Mouse (Mus musculus): ENCODE measurements around the gene Prkg1.
A peak's percentile ranks its signal among the peaks of the same experiment; 100 is the strongest.

The Prkg1 gene

GRCm38 (mm10) chr19:31746635-31747034 is 18.2 kb downstream of the Prkg1 start:
- DNase-seq (ENCODE audit: low read depth, low spot score): peak; percentile 16

- DNase-seq (ENCODE audit: low read depth, low spot score): no peak
Measured at GRCm38 (mm10) chr19:31743241-31744045, 21.4 kb downstream of the Prkg1 start.

GRCm38 (mm10) chr19:31714900-31715299 is 49.9 kb downstream of the Prkg1 start:
- no peak for DNase-seq (ENCODE audit: low read depth, low spot score)

GRCm38 (mm10) chr19:31714418-31714817 is 50.4 kb downstream of the Prkg1 start:
- DNase-seq (ENCODE audit: low read depth, low spot score): no peak

GRCm38 (mm10) chr19:31713321-31713720 is 51.5 kb downstream of the Prkg1 start:
- DNase-seq (ENCODE audit: low read depth, low spot score): no peak

- no peak for DNase-seq (ENCODE audit: low read depth, low spot score)
Measured at GRCm38 (mm10) chr19:31710336-31710735, 54.5 kb downstream of the Prkg1 start.

- DNase-seq (ENCODE audit: low read depth, low spot score): peak; percentile 1
Measured at GRCm38 (mm10) chr19:31703991-31704390, 60.8 kb downstream of the Prkg1 start.

GRCm38 (mm10) chr19:31698916-31699315 is 65.9 kb downstream of the Prkg1 start:
- DNase-seq (ENCODE audit: low read depth, low spot score): no peak

GRCm38 (mm10) chr19:31680821-31681220 is 84.0 kb downstream of the Prkg1 start:
- no peak for DNase-seq (ENCODE audit: low read depth, low spot score)

- DNase-seq (ENCODE audit: low read depth, low spot score): no peak
Measured at GRCm38 (mm10) chr19:31678324-31678723, 86.5 kb downstream of the Prkg1 start.

- no peak for DNase-seq (ENCODE audit: low read depth, low spot score)
Measured at GRCm38 (mm10) chr19:31671726-31672125, 93.1 kb downstream of the Prkg1 start.

GRCm38 (mm10) chr19:31665007-31665406 is 99.8 kb downstream of the Prkg1 start:
- no peak for DNase-seq (ENCODE audit: low read depth, low spot score)

GRCm38 (mm10) chr19:31664159-31664991 is 100.5 kb downstream of the Prkg1 start:
- no peak for DNase-seq (ENCODE audit: low read depth, low spot score)

GRCm38 (mm10) chr19:31663437-31664158 is 101.2 kb downstream of the Prkg1 start:
- no peak for DNase-seq (ENCODE audit: low read depth, low spot score)

GRCm38 (mm10) chr19:31662802-31663201 is 102.0 kb downstream of the Prkg1 start:
- no peak for DNase-seq (ENCODE audit: low read depth, low spot score)

- DNase-seq (ENCODE audit: low read depth, low spot score): no peak
Measured at GRCm38 (mm10) chr19:31658751-31659397, 106.0 kb downstream of the Prkg1 start.

- no peak for DNase-seq (ENCODE audit: low read depth, low spot score)
Measured at GRCm38 (mm10) chr19:31656256-31656655, 108.6 kb downstream of the Prkg1 start.

GRCm38 (mm10) chr19:31655826-31656225 is 109.0 kb downstream of the Prkg1 start:
- DNase-seq (ENCODE audit: low read depth, low spot score): no peak

- DNase-seq (ENCODE audit: low read depth, low spot score): no peak
Measured at GRCm38 (mm10) chr19:31654022-31654421, 110.8 kb downstream of the Prkg1 start.

GRCm38 (mm10) chr19:31650452-31650851 is 114.4 kb downstream of the Prkg1 start:
- DNase-seq (ENCODE audit: low read depth, low spot score): no peak

GRCm38 (mm10) chr19:31647492-31647891 is 117.3 kb downstream of the Prkg1 start:
- DNase-seq (ENCODE audit: low read depth, low spot score): no peak

All from A20 (cell line).